Mouse (Mus musculus) layer of hippocampus, adult 8-10 months (tissue): Measurements from ENCODE around the gene Atp7b. TPM values are rescaled to one million over a fixed set of nuclear protein-coding genes. Genes with fewer than 3 reads are reported as not detected.
A peak's percentile ranks its signal among the peaks of the same experiment; 100 is the strongest.

ENCODE experiments used
- DNase-seq, 2 experiments: peaks; one replicate each; pipeline ENCODE4 v3.0.0; 2022; ENCODE audit warnings: low spot score in 2 of 2
- total RNA-seq, 4 experiments: library from RNA; stranded (reverse); gene quantifications; 2 replicates each; pipeline ENCODE4 v1.2.4; 2022

Gene Atp7b
- total RNA-seq, 4 experiments from 2014 or later: 2.2 to 3.4 (median 2.7) TPM

DNA sequence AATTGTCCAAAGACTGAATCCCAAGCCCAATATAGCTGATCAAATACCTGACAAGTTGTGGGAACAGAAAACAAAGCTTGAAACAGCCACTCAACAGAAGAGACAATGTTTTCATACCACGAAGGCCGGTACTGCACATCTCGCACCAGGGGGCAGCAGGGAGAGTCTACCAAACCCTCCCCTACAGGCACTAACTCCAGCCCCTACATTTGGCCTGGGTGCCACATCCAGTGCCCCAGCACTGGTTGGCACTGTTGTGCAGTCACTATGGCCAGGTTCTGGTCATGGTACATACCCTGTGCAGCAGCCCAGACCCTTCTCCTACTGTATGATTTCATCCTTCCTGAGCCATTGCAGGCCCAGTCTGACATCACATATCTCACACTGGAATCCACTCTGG lies 31.1 kb downstream of the Atp7b start:
- no peak for DNase-seq

DNA sequence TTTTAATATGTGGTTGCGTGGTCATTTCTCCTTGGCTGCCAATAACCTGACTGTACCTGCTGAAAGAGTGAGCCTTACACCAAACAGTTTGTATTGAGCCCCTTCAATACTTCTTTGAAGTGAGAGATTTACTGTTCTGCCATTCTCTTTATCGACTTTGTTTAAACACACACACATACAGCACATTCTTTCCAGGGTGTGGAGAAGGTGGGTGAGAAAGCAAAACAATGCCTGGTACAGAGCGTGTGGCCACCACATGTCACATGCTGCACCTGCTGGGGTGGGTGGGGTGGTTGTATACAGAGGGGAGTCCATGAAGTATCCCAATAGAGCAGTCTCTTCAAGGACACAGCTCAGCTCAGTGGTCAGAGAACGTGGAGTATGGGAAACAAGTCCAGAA lies 34.9 kb downstream of the Atp7b start:
- DNase-seq: no peak

DNA sequence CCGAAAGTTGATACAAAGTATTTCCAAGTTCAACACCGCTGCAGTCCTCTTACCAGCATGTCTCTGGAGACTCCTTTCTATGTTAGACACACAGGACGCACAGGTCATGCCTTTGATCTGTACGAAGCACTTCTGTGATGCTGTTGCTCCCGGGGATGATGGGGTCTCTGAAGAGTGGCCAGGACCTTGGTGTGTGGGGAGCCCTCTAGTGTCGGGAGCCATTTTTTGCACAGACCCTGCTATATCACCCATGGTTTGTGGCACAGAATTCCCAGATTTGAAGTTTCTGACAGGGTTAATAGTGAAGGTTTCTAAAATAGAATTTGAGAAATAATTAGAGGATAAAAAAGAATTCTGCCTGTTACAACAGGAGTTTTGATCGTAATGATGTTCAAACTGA lies 37.9 kb downstream of the Atp7b start:
- DNase-seq: no peak

DNA sequence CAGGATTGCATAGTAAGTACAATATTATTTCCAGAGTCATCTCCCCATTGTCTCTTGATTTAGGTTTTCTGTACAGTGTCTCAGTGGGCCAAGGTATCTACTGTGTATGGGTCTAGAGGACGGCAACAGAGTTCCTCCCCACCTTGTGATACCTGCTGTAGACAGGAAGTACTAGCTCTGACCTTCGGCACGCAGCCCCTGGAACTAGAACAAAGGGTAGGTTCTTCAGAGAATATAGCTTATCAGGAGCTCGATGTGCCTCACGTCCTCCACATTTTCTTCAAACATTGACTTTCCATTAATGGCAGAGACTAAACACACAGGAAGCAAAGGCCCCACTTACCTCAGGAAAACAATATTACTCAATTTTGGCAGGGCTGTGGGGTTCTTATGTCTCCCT lies 40.6 kb downstream of the Atp7b start:
- DNase-seq: no peak

DNA sequence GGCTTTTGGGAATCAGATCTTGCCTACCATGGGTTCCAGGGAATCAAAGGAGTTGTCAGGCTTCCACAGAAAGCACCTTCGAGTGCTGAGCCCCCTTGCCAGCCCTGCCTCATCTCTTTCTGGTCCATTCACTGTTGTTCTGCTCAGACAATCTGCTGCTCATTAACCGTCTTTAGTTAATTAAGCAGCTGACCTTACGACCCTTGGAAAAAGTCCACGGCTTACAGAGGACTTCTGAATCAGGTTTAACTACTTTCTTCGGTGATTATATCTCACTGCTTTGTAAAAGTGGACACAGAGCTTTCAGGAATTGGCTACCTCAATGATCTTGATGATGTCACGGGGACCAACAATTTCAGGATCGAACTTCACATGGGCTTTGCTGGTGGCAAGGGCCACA lies 42.4 kb downstream of the Atp7b start:
- DNase-seq: no peak

DNA sequence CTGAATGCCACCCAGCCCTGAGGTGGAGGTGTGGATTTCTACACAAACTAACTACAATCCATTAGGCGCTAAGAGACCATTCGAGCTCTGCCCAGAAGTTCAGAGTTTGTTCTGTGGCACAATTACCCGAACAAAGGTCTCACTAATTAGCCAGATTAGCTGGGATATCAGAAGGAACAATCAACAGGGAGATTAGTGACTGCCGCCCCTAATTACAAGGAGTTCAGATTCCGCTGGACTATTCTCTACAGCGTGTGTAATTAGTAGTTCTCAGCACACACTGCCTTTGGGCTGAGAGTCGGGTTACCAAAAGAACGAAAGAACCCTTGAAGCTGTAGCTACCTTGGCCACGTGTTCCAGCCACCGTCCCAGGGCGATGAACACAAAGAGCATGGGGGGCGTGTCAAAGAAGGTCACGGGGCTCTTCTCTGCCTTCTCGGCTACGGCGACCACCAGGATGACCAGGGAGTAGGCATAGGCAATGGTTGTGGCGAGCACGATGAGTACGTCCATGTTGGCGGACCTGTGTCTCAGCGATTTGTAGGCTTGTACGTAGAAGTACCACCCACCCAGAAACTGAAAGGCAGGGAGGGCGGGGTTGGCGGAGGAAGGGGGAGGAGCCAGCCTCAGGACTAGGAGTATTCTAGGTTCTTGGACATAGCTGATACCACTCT lies 46.9 kb downstream of the Atp7b start:
- no peak for DNase-seq

DNA sequence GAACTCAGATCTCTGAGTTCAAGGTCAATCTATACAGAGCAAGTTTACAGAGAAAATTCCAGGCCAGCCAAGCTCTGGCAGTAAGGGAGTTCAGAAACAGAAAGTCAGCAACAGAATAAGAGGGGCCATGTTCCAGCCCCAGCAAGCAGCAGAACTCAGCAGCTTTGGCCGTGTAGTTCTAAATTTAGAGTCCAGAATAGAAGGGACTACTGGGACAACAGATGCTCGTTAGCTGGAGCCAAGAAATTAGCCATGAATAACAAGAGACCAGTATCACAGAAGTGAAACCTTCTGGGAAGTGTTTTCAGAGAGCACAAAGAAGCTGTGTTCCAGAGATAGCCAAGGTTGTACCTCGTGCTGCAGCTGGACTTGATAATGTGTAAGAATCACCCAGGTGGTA lies 50.7 kb downstream of the Atp7b start:
- DNase-seq: no peak

DNA sequence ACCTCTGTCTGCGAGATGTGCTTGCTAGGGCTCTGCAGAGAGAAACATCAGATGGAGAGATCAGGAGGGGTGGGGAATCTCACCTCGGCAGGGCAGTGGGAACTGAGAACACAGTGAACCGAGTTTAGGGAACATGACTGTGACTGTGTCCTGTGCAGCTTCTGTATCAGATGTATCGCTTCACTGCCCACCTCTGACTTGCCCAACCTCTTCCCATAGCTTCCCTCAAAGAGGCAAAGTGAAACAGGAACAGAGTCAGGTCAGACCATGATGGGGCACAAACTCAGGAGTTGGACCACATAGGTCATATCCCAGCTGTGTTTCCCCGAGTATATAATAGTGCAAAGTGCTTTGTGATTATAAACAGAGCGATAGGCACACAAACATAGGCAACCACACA lies 53.7 kb downstream of the Atp7b start:
- DNase-seq: no peak

DNA sequence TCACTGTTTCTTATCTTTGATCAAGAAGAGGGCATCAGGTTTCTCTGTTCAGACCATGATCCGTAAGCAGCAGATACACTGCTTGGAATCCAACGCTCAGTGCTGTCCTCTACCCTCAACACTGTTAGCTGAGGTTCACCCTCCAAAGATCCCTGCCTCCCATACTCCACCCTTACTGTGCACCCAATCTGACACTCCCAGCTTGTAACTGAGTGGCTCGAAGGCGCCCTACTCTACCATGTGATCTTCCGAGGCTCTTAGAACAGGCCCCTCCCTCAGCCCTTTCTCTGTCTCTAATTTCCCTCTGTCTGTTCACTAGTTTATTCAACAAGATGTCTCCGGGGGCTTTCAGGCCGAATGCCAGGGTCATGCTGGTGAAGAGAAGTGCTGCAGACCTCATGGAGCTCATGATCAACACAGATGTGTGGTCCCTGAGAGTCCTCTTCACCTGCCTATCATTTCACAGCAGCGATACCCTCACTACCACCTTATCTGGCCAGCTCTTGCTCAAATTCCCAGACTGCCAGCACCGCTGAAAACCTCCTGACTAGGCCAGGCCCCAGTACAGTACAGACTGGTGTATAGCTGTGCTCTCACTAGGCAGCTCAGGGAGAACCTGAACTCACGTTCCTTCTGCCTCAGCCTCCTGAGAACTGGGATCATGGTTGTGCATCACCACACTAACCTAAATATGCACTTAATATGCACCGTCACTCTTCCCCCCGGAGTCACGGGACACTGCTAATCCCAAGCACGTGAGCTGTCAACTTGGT lies 55.2 kb downstream of the Atp7b start:
- DNase-seq: no peak

DNA sequence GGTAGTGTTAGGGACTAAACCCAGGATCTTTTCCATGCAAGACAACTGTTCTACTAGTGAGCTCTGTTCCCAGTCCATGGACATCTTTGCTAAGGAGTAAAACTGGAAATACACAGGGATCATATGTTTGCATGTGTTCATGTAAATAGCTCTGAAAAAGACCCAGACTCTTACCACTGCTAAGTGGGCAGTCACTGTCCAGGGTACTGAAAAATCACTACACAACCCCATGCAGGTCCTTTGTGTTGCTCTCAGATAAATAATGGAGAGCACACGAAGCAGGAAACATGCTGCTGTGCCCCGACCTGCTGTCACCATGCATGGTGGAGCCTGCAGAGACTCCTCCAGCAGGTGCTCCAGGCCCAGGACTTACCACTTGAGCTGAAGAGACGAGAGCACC lies 64.9 kb downstream of the Atp7b start:
- no peak for DNase-seq

DNA sequence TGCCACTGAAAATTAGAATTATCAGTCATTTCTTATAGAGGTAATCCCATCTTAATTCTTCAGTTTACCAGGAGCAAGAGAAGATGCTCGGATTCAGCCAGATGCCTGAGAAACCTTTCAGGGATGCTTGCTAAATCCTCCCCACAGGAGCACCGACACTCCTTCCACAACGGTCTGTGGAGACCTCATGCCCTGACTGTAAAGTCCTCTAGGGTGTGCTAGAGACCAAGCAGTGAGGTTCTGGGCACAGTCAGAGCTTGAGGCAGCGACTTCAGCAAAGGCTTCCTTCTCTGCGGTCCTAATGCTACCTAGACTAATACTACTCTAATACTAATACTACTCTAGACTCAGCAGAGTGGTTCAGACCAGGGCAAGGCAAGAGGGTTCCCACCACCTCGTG lies 67.9 kb downstream of the Atp7b start:
- DNase-seq: peak; percentile 41 to 70

DNA sequence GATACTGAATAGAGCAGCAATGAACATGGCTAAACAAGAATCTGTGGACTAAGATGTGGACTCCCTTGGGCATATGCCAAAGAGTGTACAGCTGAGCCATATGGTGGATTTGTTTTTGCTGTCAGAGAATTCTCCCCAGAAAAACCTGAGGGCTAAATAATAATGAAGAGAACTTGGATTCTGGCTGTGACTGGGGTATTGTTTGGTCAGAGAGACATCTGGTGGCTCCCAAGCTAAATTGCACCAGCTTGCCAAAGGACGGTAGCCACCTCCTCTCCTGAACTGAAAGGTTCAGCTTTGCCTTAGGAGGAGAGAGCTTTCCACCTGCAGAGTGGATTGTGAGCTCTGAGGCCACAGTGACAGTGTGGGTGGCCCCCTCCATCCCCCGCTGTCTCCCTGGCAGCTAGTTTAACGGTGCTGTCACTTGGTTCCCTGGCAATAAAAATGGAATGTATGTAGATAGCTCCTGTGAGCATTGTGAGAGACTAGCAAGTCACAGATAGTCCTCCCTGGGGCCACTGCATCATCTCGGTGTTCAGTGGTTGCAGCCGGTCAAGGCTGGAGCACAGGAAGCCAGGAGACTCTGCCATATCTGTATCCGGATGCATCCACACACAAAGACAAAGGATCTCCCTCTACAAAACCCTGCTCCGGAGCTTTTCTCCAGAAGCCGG lies 78.3 kb downstream of the Atp7b start:
- peak; percentile 20 to 46 for DNase-seq

DNA sequence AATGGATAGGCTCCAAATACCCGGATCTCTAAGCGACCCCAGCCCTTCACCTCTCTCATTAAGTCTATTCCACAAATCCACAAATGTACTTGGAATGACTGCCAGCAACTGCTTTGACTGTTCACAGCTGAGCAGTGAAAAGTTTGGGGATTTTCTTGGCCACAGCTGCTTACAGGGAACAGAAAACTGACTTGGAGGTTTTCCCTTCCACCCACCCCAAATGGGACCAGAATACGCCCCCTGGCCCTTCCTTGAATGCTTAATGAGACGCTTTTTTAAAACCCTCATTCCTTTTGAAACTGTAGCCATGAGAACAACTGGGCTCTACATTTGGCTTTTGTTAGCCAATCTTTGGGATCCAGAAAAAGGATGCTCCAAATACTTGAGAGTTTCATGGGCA lies 81.9 kb downstream of the Atp7b start:
- DNase-seq: peak; percentile 29 to 48

DNA sequence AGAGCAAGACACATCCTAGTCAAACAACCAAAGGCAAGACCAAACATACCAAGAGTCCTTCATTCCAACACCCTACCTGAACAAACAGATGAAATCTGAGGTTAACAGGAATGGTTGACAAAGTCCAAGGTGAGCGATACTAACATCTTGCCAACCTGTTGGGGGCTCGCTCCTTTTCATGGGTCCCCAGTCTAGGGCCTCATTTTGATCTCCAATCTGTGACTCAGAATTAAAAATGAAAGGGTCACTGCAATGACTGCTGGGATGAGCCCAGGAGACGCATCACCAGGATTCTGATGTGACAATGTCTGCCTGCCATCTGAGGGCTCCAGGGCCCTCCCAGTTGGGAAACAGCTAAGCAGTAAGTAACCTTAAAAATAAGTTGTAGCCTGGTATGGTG lies 90.6 kb downstream of the Atp7b start, which contains the start of gene Ccdc70:
TSS of gene Ccdc70 (plus strand) at position 301 of the 400 bp plus-strand sequence.
- no peak for DNase-seq

DNA sequence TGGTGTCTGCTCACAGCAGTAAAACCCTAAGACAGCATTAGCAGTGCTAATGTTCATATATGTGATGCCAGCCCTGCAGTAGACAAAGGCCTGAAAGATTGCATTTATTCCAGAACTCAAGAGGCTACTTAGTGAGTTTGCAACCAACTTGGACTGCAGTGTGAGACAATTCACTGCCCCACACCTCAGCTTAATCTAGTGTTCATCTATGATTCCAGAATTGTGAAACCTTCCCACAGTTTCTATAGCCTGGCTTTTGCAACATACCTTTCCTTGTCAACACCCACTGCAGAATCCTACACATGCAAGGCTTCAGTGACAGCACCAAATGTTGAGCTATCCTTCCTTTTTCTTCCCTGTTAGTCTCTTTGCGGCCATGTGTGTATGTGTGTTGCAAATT lies 93.5 kb downstream of the Atp7b start:
- DNase-seq: no peak

DNA sequence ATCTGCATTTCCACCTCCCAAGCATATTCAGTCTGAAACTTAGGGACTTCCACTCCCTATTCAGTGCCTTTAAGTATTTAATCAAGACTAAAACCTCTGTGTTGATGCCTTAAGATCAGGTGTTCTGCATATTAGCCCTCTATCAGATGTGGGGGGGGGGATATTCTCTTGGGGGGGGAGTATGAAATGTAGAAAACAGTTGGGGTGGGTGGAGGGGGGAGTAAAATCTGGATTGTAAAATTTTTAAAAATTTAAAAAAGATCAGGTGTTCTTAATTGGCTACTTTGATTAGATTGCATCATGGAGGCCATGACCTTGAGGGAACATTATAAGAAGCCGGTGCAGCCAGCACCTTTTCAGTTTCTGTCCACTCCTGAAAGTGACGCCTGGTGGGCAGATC lies 101.7 kb downstream of the Atp7b start, which contains the start of gene Fam90a1a:
TSS of gene Fam90a1a (plus strand) at position 301 of the 400 bp plus-strand sequence.
- no peak for DNase-seq

DNA sequence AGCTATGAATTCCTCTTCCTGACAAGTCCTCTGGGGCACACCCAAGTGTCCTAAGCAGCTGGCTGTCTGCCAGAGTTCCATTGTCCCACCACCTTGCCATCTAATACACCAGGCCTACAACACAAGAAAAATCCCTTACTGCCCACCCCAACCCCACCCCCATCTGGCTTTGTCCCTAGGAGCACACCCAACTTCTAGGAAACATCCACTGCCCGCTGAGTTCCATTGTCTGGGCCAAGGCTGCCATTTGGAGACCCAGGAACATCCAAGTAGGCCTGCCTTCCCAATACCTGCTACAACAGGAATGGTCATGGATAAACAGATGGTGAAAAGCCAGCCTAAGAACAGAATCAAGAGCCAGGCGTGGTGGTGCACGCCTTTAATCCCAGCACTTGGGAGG lies 103.8 kb downstream of the Atp7b start:
- DNase-seq: no peak

DNA sequence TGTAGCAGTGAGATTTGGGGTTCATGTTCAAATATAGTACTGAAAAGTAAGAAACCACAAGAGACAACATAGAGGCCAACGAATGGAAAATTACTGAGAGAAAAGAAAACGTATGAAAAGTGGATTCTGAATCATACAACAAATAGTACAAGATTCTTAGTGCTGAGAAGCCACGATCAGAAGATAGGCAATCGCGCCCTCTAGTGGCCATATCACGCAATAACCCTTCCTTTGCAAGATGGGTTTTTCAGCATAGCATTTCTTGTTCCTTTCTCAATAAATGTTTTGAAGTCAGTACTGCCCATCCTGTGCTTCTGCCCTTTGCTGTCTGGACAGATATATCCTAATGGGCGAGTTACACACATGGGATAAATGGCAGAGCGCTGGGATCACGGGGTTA lies 104.8 kb downstream of the Atp7b start:
- DNase-seq: peak; percentile 15 to 55

DNA sequence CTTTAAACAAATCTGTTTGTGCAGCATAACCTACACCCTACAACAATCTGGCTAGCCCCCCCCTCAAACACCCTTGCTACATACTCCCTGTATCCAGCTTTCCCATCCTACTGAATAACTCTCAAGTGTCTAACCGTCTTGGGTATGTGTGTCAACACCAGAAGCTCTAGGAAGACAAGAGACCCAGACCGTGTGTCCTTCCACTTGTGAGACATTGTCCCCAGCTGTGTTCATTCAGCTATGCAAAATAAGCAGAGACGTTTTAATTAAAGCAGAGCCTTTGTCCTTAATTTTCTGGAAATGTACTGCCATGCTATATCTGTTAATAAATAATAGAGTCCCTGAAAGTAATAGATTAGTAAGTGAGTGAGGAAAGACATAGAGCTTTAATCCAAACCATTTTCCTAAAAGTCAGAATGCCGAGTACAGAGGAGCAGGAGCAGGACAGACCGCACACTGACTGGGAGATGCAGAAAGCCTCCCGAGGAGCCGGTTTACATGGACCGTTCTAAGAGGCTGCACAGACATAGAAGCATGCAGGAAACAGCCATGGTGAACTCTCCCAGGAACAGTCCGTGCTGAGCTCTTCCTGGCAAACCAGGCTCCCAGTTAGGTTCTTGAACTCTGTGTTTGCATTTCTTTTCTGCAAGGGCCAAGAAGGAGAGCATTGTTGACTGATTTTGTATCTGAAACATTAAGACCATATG lies 112.6 kb downstream of the Atp7b start:
- DNase-seq: no peak

DNA sequence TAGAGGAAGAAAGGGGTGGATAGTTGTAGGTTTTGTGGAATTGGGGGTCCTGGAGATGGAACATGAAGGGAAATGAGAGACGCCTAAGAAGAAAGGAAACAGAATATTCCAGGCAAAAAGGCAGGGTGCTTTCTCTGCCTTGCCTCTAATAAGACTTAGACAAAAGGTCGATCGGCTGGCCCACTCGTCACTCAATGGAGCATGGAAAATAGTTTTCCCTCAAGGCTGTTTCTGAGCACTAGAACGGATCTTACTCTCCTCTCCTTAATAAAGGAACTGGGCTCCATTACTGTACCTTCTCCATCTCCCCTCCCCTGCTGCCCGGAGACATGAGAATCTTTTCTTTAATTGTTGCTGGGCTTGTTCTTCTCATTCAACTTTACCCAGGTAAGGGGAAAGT lies 113.6 kb downstream of the Atp7b start, which contains the start of gene Defb13:
TSS of gene Defb13 (plus strand) at position 301 of the 400 bp plus-strand sequence.
- no peak for DNase-seq
